Mouse (Mus musculus) heart, adult 18-20 months (tissue): ENCODE measurements at regions not wholly inside any gene's neighbourhood (a gene's known extent, or its start where the extent isn't known, plus 50 kb on each side); places are given as distances from the start of the nearest gene placed in this dataset.

Source experiments
- DNase-seq, 2 experiments: peaks; one replicate each; pipeline ENCODE4 v3.0.0; 2021 to 2022; ENCODE audit warnings: mixed read lengths in 1 of 2

DNA sequence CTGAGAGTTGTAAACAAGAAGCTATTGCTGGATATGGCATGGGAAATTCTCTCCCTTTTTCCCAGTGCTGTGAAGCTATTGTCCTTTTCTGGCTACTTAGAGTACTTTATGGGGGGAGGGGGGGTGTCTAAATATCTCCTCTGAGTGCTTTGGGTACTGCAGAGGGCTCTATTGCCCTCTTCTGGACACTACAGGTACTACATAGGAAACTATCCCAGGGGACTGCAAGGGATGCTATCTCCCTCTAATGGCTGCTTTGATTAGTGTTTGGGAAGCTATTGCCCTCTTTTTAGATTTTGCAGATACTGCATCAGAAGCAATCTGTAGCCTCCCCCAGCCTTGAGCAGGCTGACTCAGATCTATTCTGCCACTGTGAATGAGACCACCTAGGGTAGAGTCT is 55.8 kb upstream of the 5430402E10Rik start:
- DNase-seq, result peak in 1 of 2 experiments; percentile 3
